Mouse (Mus musculus): ENCODE data around the gene Rapsn.

DNA sequence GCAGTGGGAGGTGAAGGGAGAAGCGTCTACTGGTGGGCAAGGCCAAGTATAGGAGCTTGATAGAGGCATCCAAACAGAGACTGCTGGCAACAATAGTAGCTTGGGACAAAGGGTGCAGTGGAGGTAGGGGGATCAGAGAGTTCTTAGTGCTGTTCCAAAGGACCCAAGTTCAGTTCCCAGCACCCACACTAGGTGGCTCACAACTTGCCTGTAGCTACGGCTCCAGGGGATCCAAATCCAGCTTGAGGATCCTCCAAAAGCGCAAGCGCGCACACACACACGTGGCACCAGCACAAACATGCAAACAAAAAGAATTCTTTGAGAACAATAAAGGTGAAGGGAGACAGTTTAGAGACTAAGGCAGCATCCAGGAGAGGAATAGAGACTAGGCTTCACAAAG lies 28.8 kb downstream of the Rapsn start:
- no peak for TF ChIP-seq GATA1 (IDR thresholded peaks at IDR 0.05; ENCODE audit: low read length)
- TF ChIP-seq TAL1 (IDR thresholded peaks at IDR 0.05; ENCODE audit: low read length), result no peak

All from erythroblast, embryonic 14.5 days (primary cell).